Mouse (Mus musculus) hindbrain, embryonic 12.5 days (tissue): ENCODE results near the gene Fgf15. TPM values are rescaled to one million over a fixed set of nuclear protein-coding genes. Genes with fewer than 3 reads are reported as not detected.
"Not testable (repeated sequence)": the region's sequence is repeated elsewhere in the genome, so short reads cannot be mapped to it uniquely, and the experiment has no call there.

ENCODE experiments used
- ATAC-seq: fragments of 200-750 bp; cut with Nextera tagmentation; 2 replicates; pipeline ENCODE4 v1.8.0; 2017; ENCODE audit warnings: moderate TSS enrichment; ENCODE audit not compliant: low FRiP score
- H3K27ac ChIP-seq: fragments of 300-500 bp; sonication (generic); 2 replicates; pipeline ENCODE4 v1.5.1; 2016; ENCODE audit warnings: mild to moderate bottlenecking
- H3K27me3 ChIP-seq: fragments of 300-500 bp; sonication (generic); 2 replicates; pipeline ENCODE4 v1.6.1; 2016; ENCODE audit warnings: mild to moderate bottlenecking
- H3K36me3 ChIP-seq: fragments of 300-500 bp; sonication (generic); 2 replicates; pipeline ENCODE4 v1.6.1; 2016; ENCODE audit warnings: mild to moderate bottlenecking
- H3K4me1 ChIP-seq: fragments of 300-500 bp; sonication (generic); 2 replicates; pipeline ENCODE4 v1.6.1; 2016
- H3K4me2 ChIP-seq: fragments of 300-500 bp; sonication (generic); replicated peaks from 2 replicates; pipeline ENCODE4 v1.6.1; 2016; ENCODE audit warnings: mild to moderate bottlenecking
- H3K4me3 ChIP-seq: fragments of 300-500 bp; sonication (generic); 2 replicates; pipeline ENCODE4 v1.5.1; 2016; ENCODE audit warnings: mild to moderate bottlenecking
- H3K9ac ChIP-seq: fragments of 300-500 bp; sonication (generic); 2 replicates; pipeline ENCODE4 v1.6.1; 2016; ENCODE audit warnings: mild to moderate bottlenecking, moderate library complexity
- H3K9me3 ChIP-seq: fragments of 300-500 bp; sonication (generic); replicated peaks from 2 replicates; pipeline ENCODE4 v1.6.1; 2016; ENCODE audit warnings: mild to moderate bottlenecking
- WGBS: fragments of 180-500 bp; shearing (Covaris S2); methylation state at CpG from one replicate; pipeline ENCODE4 v1.1.7; 2016; 5-methylcytosine and 5-hydroxymethylcytosine counted together
- polyA plus RNA-seq: library from polyadenylated mRNA; unstranded; fragments of >200 nt; fragmentation: Nextera tagmentation; extraction: Ambion mirVana; gene quantifications from 2 replicates; pipeline ENCODE4 v1.2.1, GENCODE M21; 2016

The Fgf15 gene
- polyA plus RNA-seq, 1 experiment from 2014 or later, result 66.7 TPM

DNA sequence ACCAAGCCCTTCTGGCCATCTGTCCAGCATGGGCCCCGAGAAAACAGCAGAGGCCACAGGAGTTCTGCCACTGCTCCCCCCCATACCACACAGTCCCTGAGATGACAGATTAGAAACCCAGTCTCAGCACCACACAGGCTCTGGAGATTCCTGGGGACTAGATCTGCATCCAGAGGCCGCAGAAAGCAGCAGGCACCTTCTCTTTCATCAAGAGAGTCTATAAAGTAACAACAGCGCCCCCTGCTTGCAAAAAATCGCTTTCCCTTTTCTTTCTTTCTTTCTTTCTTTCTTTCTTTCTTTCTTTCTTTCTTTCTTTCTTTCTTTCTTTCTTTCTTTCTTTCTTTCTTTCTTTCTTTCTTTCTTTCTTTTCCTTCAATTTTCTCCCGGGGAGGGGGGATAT lies 2.1 kb upstream of the Fgf15 start:
- no peak overlapping the region for H3K27ac ChIP-seq
- H3K4me1 ChIP-seq, result peaks cover 32% of the 10 kb centered on the region
- peak overlapping the region; percentile 85; the same call in 1 of the 2 replicates for H3K4me2 ChIP-seq
- H3K4me3 ChIP-seq, result no peak overlapping the region
- ATAC-seq, result no peak
- no peak overlapping the region for H3K9ac ChIP-seq
- H3K27me3 ChIP-seq, result peaks cover 62% of the 10 kb centered on the region
- H3K9me3 ChIP-seq, result no peaks in the 10 kb centered on the region
- no peaks in the 10 kb centered on the region for H3K36me3 ChIP-seq
- 2% methylated on average over 5 of the region's 5 CpGs for WGBS

DNA sequence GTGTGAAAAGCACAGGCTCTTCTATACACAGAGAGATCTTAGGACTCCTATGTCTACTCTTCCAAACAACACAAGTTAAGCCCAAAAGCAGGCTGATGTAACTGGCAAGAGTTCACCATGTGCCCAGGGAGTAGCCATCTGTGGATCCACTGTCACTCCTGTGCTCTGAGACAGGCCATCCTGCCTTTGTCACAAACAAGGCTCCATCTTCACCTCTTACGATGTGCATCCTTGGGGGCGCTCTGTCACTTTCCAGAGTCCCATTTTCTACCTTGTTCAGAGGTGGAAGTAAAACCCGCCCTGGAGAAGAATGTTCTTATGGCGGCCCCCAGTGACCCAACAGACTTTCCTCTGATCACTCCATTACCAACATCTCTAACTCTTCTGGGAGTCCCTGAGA lies 1.6 kb upstream of the Fgf15 start:
- ATAC-seq, result no peak
- H3K27me3 ChIP-seq, result peaks cover 64% of the 10 kb centered on the region
- H3K9ac ChIP-seq, result no peak overlapping the region

DNA sequence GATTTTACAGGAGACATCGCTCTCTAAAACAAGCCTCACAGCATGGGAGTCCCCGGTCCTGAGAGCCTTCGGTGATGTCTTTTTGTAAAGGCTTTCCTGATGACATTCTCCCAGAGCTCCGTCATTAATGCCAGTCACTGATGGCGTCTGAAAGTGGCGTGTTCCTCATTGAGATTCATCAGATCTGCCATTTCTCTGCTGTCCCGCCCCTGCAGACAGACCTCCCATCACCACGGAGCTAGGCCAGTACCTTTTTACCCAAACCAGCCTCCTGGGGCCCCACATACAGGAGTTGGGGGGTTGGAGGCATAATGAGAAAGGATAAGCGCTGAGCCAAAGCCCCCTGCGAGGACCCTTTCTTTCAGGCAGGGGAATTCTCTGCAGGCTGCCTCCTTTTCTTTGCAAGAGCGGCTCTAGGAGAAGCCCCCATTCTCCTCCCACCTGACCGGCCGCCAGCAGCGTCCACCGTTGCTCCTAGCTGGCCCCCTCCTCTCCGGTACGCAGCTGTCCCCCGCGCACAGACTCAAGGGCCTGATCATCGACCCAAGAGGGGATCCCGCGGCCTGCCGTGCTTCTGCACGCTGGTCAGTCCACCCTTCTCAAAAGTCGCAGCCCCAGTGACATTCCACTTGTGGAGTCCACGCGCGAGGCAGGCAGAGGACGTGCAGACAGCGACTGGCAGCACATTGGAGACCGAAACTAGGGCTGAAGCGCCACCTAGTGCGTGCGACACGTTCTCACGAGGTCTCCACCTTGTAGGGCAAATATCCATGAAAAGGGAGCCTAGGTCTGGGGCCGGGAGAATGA lies 823 bp upstream of the Fgf15 start:
- Histone ChIP-seq H3K9ac (peak overlapping the region; percentile 59), H3K9me3 (no peaks in the 10 kb centered on the region), H3K27ac (peak overlapping the region; percentile 71), H3K4me1 (peaks cover 32% of the 10 kb centered on the region), H3K27me3 (peaks cover 59% of the 10 kb centered on the region), H3K4me3 (peak overlapping the region; percentile 47), H3K36me3 (no peaks in the 10 kb centered on the region), H3K4me2 (peak overlapping the region; percentile 85)
- under 1% methylated on average over 37 of the region's 37 CpGs for whole genome bisulfite sequencing
- peak; percentile 83 for ATAC-seq

More for the DNA sequence above, 1.6 kb upstream of the Fgf15 start:
- H3K4me2 ChIP-seq, result peak overlapping the region; percentile 85
- H3K27ac ChIP-seq, result peak overlapping the region; percentile 48; the same call in 1 of the 2 replicates
- H3K36me3 ChIP-seq, result no peaks in the 10 kb centered on the region
- peaks cover 32% of the 10 kb centered on the region for H3K4me1 ChIP-seq
- no peaks in the 10 kb centered on the region for H3K9me3 ChIP-seq
- WGBS, result 0% methylated on average over 4 of the region's 4 CpGs
- H3K4me3 ChIP-seq, result peak overlapping the region; percentile 47; the same call in 1 of the 2 replicates

DNA sequence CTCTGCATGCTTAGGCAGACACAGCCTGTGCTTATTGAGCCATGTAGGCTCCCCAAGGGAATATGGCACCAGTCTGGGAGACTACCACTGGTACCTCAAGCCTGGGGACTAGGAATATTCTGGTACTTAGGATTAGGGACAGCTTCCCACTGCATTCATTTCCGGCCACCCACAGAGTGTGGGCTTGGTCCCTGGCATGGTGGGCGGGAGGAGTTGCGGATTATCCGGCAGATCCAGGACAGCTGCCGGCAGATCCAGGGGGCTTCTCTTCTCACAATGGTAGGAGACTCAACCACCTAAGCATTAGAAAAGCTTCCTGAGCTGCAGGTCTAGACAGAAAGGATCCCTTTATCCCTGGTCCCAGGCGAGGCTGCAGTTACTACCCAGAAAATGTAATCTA lies 2.2 kb downstream of the Fgf15 start:
- H3K9ac ChIP-seq, result peak overlapping the region; percentile 32; the same call in 1 of the 2 replicates
- H3K4me2 ChIP-seq, result peak overlapping the region; percentile 85
- H3K4me3 ChIP-seq, result peak overlapping the region; percentile 47
- ATAC-seq, result no peak
- WGBS, result 27% methylated on average over 6 of the region's 6 CpGs
- H3K4me1 ChIP-seq, result peaks cover 32% of the 10 kb centered on the region
- no peaks in the 10 kb centered on the region for H3K36me3 ChIP-seq
- peaks cover 59% of the 10 kb centered on the region for H3K27me3 ChIP-seq
- H3K27ac ChIP-seq, result no peak overlapping the region
- H3K9me3 ChIP-seq, result no peaks in the 10 kb centered on the region

DNA sequence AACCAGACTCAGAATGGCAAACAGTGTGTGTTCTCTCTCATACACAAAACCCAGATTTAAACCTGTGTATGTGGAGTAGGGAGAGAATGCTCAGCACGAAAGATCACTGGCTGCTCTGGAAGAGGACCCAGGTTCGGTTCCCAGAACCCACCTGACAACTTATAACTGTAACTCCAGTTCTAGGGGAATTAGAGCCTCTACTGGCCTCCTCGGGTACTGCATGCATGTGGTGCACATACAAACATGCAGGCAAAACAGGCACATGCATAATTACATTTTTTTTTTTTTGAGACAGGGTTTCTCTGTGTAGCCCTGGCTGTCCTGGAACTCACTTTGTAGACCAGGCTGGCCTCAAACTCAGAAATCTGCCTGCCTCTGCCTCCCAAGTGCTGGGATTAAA lies 9.2 kb downstream of the Fgf15 start:
- H3K4me2 ChIP-seq, H3K36me3 ChIP-seq, H3K4me1 ChIP-seq, H3K9me3 ChIP-seq, H3K9ac ChIP-seq, H3K27me3 ChIP-seq, ATAC-seq, H3K27ac ChIP-seq, H3K4me3 ChIP-seq: not testable (repeated sequence)
- 96% methylated on average over 3 of the region's 3 CpGs for WGBS

DNA sequence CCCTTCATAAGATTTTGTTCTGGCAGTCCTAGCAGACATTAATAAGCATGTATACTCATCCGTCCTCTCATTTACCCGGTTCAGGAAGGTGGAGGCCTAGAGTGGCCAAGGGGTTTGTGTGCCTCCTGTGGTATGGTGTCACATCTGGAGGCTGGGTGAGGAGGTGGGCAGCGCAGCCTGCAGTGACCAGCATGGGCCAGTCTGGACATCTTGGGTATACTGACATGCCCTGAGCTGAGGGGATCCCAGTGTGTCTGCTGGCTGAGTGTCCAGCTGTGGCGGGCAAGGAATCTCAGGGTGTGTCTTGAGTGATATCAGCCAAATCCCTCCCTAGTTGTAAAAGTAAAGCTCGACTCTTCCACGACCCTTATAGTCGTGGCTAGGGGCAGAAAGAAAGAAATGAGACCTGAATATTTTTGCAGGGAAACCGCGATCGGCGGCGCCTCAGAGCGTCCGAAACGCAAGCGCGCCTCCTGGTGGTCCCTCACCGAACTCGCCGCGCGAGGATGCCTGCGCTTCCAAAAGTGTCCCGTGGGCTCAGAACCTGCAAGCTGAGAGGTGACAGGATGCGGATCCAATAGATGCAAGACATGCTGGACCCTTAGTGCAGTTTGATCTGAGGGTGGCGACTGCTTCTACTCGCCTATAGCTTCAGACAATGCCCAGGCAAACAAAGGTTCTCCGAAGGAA lies 10.5 kb downstream of the Fgf15 start:
- WGBS, result 11% methylated on average over 28 of the region's 28 CpGs
- Histone ChIP-seq H3K9me3 (no peaks in the 10 kb centered on the region), H3K4me3 (0 out of 2 replicates have a peak overlapping the region, but pooled peaks have one; percentile 8), H3K4me1 (peaks cover 6% of the 10 kb centered on the region; the same call in 1 of the 2 replicates), H3K36me3 (no peaks in the 10 kb centered on the region; the same call in 1 of the 2 replicates), H3K27me3 (no peaks in the 10 kb centered on the region; the same call in 1 of the 2 replicates), H3K4me2 (peak overlapping the region; percentile 46), H3K9ac (peak overlapping the region; percentile 44; the same call in 1 of the 2 replicates), H3K27ac (no peak overlapping the region)
- no peak for ATAC-seq

DNA sequence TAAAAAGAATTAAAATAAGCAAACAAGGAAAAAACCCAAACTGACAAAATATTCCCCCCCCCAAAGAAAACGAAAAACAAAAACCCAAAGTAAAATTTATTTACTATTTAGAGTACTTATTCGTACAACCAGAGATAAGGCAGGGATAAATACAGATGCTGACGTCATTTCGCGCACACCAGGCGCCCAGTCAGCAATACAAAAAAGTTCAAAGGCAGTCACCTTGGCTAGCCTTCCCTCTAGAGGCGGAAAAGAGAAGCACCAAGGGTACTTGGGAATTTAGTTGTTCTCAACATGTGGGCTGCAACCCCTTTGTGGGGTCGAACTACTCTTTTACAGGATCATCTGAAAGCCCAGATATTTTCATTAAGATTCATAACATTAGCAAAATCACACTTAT lies 11.5 kb downstream of the Fgf15 start:
- 18% methylated on average over 8 of the region's 8 CpGs for WGBS
- no peak for ATAC-seq
- Histone ChIP-seq H3K27me3 (no peaks in the 10 kb centered on the region; the same call in 1 of the 2 replicates), H3K4me2 (no peak overlapping the region), H3K27ac (no peak overlapping the region), H3K4me1 (peaks cover 6% of the 10 kb centered on the region; the same call in 1 of the 2 replicates), H3K4me3 (no peak overlapping the region), H3K9ac (no peak overlapping the region), H3K9me3 (no peaks in the 10 kb centered on the region), H3K36me3 (no peaks in the 10 kb centered on the region; the same call in 1 of the 2 replicates)

DNA sequence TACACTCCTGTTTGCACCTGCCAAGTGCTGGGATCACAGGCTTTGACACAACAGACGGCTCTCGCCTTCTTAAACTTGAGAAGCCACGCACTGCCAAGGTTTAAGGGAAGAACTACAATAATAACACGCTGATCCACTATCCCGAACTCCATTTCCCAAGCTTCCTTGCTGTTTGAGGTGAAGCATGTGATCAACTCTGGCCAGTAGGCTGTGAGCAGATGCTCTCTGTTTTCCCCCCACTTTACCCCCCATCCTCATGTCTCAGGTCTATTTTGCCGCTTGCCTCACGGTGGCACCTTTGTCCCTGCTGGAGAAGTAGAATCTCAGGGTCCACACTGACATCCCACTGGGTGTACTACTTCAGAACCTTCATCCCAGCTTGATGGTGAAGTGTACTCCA lies 12.4 kb downstream of the Fgf15 start:
- WGBS, result 40% methylated on average over 7 of the region's 7 CpGs
- peaks cover 6% of the 10 kb centered on the region; the same call in 1 of the 2 replicates for H3K4me1 ChIP-seq
- no peaks in the 10 kb centered on the region; the same call in 1 of the 2 replicates for H3K27me3 ChIP-seq
- no peak overlapping the region for H3K27ac ChIP-seq
- no peak overlapping the region for H3K9ac ChIP-seq
- H3K4me3 ChIP-seq, result no peak overlapping the region
- no peak for ATAC-seq
- no peak overlapping the region for H3K4me2 ChIP-seq
- H3K9me3 ChIP-seq, result no peaks in the 10 kb centered on the region
- no peaks in the 10 kb centered on the region; the same call in 1 of the 2 replicates for H3K36me3 ChIP-seq

DNA sequence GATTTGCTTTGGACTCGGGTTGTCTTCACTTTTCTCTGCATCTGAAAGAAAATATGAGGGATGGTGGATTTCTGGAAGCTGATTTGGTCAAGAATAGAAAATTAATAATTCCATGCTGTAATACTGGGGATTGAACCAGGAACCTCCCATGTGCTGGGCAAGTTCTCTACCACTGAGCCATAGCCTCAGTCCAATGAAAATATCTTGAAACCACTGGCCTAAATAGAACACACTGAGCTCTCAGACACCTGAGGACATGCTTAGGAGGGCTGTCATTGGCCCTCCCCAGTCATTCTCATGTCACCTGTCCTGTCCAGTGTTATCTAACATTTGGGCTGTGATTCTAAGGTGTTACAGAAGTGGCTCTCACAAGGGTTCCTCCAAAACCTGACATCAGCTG lies 14.8 kb downstream of the Fgf15 start:
- H3K9me3 ChIP-seq, result no peaks in the 10 kb centered on the region
- no peak overlapping the region for H3K9ac ChIP-seq
- H3K4me3 ChIP-seq, result no peak overlapping the region
- H3K27me3 ChIP-seq, result no peaks in the 10 kb centered on the region; the same call in 1 of the 2 replicates
- H3K27ac ChIP-seq, result no peak overlapping the region
- H3K36me3 ChIP-seq, result no peaks in the 10 kb centered on the region
- peaks cover 14% of the 10 kb centered on the region for H3K4me1 ChIP-seq
- no peak for ATAC-seq
- H3K4me2 ChIP-seq, result no peak overlapping the region
- WGBS, result 81% methylated on average over 1 of the region's 1 CpGs

DNA sequence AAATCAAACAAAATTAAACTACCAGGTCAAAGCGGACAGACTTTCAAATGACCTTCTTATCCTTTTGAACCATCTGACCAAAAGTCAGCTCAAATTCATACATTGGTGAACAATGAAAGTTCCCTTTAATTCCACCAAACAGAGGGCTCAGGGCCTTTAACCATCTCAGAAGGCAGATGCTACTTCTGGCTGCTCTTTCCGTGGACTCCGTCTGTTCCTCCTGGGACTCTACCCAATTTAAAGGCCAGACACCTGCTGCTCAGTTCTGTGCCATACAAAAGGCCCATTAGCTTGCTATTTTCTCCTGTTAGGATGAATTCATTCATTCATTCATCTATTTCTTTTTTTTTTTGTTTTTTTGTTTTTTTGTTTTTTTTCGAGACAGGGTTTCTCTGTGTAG lies 16.6 kb downstream of the Fgf15 start:
- Histone ChIP-seq H3K9me3 (no peaks in the 10 kb centered on the region), H3K27ac (no peak overlapping the region), H3K36me3 (0 out of 2 replicates have a peak, but pooled peaks cover 8% of the 10 kb centered on the region), H3K4me3 (no peak overlapping the region), H3K9ac (no peak overlapping the region), H3K27me3 (peaks cover 3% of the 10 kb centered on the region; the same call in 1 of the 2 replicates), H3K4me2 (no peak overlapping the region), H3K4me1 (peaks cover 17% of the 10 kb centered on the region)
- no peak for ATAC-seq
- 59% methylated on average over 4 of the region's 4 CpGs for WGBS

DNA sequence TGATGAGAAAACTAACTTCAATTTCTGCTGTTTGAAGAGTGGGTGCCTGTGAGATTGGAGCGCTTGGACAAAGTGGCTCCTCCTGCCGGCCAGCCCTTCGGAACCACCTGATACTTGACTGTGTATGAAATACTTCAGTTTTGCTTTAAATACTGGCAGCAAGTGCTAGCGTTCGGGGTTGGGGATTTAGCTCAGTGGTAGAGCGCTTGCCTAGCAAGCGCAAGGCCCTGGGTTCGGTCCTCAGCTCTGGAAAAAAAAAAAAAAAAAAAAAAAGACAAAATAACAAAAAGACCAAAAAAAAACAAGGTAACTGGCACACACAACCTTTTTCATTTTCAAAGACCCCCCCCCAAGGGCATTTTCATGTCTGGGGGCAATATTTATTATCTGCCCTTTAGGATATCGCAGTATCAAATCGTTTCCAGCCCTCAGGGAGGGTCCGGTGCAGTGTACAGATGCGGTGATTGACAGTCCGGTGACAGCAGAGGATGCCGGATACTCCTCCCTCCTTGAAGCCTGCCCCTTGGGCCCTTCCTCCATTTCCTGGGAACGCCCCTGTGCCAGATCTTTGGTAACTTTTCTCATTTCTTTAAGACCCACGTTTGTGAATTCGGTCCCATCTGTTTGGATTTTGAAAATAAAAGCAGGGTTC lies 18.1 kb downstream of the Fgf15 start:
- Histone ChIP-seq H3K36me3 (peaks cover 21% of the 10 kb centered on the region), H3K4me2 (peak overlapping the region; percentile 87), H3K4me1 (peaks cover 14% of the 10 kb centered on the region), H3K27me3 (peaks cover 9% of the 10 kb centered on the region), H3K9me3 (no peaks in the 10 kb centered on the region), H3K27ac (peak overlapping the region; percentile 89), H3K9ac (no peak overlapping the region; the same call in 1 of the 2 replicates), H3K4me3 (peak overlapping the region; percentile 82)
- ATAC-seq, result peak; percentile 92
- WGBS, result 8% methylated on average over 17 of the region's 17 CpGs
